10 mouse cellular contexts compared by ENCODE assay signal in genomic region chr6:88871546-88871945, GRCm38 (mm10). TPM values are rescaled to one million over a fixed set of nuclear protein-coding genes. Genes with fewer than 3 reads are reported as not detected.
DNase-seq lines count a peak whose midpoint lies in the region; ATAC-seq lines count a peak whose summit lies in the region.
"Had no signal": no experiment of that assay in that cellular context is flagged by ENCODE, and none has a peak within 500 bp of the region (broad histone marks: within the 10 kb centered on the region; RNA-seq: fewer than 3 reads in every experiment).

No protein-coding gene starts in this region.

- H3K4me3 ChIP-seq in intestine, embryonic 14.5 days (ENCODE audit: low read depth, low read length), result no peak overlapping the region
- H3K4me3 ChIP-seq in intestine, embryonic 16.5 days (ENCODE audit: low read length), result no peak overlapping the region
- H3K4me3 ChIP-seq in forebrain, embryonic 11.5 days (ENCODE audit: low read depth, low read length), result no peak overlapping the region
- H3K4me3 ChIP-seq: limb, embryonic 13.5 days had no signal

- peaks cover 16% of the 10 kb centered on the region for H3K4me1 ChIP-seq in intestine, embryonic 14.5 days (replicated peaks; ENCODE audit: control insufficient read depth, insufficient read depth, low read length)
- peaks cover 24% of the 10 kb centered on the region for H3K4me1 ChIP-seq in intestine, embryonic 16.5 days (ENCODE audit: control insufficient read depth, insufficient read depth, low read length)
- H3K4me1 ChIP-seq in forebrain, embryonic 11.5 days (replicated peaks; ENCODE audit: control insufficient read depth, insufficient read depth, low read length), result peaks cover 9% of the 10 kb centered on the region; the same call in 1 of the 2 replicates

- H3K27ac ChIP-seq in intestine, embryonic 14.5 days (ENCODE audit: low read depth), result peak overlapping the region; percentile 47; the same call in 1 of the 2 replicates
- no peak overlapping the region for H3K27ac ChIP-seq in intestine, embryonic 16.5 days (ENCODE audit: low read length)
- peak overlapping the region; percentile 51; the same call in 1 of the 2 replicates for H3K27ac ChIP-seq in forebrain, embryonic 11.5 days (ENCODE audit: low read depth, low read length)
- H3K27ac ChIP-seq: limb, embryonic 13.5 days had no signal

- H3K4me2 ChIP-seq in intestine, embryonic 14.5 days (ENCODE audit: low read length), result peak overlapping the region; percentile 28
- no peak overlapping the region for H3K4me2 ChIP-seq in intestine, embryonic 16.5 days (ENCODE audit: low read depth, low read length)
- no peak overlapping the region for H3K4me2 ChIP-seq in forebrain, embryonic 11.5 days (ENCODE audit: low read depth, low read length, severe bottlenecking)
- H3K4me2 ChIP-seq: limb, embryonic 13.5 days had no signal

- H3K36me3 ChIP-seq in intestine, embryonic 14.5 days (ENCODE audit: control insufficient read depth, insufficient read depth, low read length), result no peaks in the 10 kb centered on the region
- H3K36me3 ChIP-seq in intestine, embryonic 16.5 days (ENCODE audit: control insufficient read depth, insufficient read depth, low read length), result no peaks in the 10 kb centered on the region
- no peaks in the 10 kb centered on the region for H3K36me3 ChIP-seq in forebrain, embryonic 11.5 days (ENCODE audit: control insufficient read depth, insufficient read depth, low read length)
- H3K36me3 ChIP-seq: limb, embryonic 13.5 days had no signal

- 26% methylated on average over 8 of the region's 8 CpGs for WGBS in intestine, embryonic 14.5 days
- 32% methylated on average over 8 of the region's 8 CpGs for WGBS in intestine, embryonic 16.5 days
- WGBS in forebrain, embryonic 11.5 days, result 53% methylated on average over 8 of the region's 8 CpGs

- no peak for ATAC-seq in intestine, embryonic 14.5 days (replicated peaks; ENCODE audit: low FRiP score, low TSS enrichment, low read depth)
- no peak for ATAC-seq in intestine, embryonic 16.5 days
- ATAC-seq in forebrain, embryonic 11.5 days (replicated peaks; ENCODE audit: low FRiP score), result no peak

- H3K27me3 ChIP-seq in intestine, embryonic 14.5 days (replicated peaks; ENCODE audit: control insufficient read depth, insufficient read depth, low read length), result 0 out of 2 replicates have a peak, but pooled peaks cover 7% of the 10 kb centered on the region
- peaks cover 16% of the 10 kb centered on the region; the same call in 1 of the 2 replicates for H3K27me3 ChIP-seq in intestine, embryonic 16.5 days (replicated peaks; ENCODE audit: control insufficient read depth, insufficient read depth, low read length)
- H3K27me3 ChIP-seq in forebrain, embryonic 11.5 days (ENCODE audit: control insufficient read depth, insufficient read depth, low read length), result peaks cover 2% of the 10 kb centered on the region; the same call in 1 of the 2 replicates

- DNase-seq in intestine, embryonic 14.5 days (ENCODE audit: low spot score), result peak; percentile 62
- no peak for DNase-seq in forebrain, embryonic 11.5 days (ENCODE audit: low spot score)
- peak; percentile 64 for DNase-seq in layer of hippocampus, adult 9-11 months
- peak; percentile 69 to 74 for DNase-seq in right cerebral cortex, adult 2 months (ENCODE audit: low spot score in 2 of 2)
- DNase-seq in testis, postnatal 14 days (ENCODE audit: low spot score), result no peak
- no peak for DNase-seq in urinary bladder, postnatal 14 days (ENCODE audit: low spot score)
- DNase-seq in spleen, postnatal 14 days (ENCODE audit: low spot score in 2 of 2), result no peak
- DNase-seq: thymus, postnatal 4 days had no signal

- H3K9me3 ChIP-seq in intestine, embryonic 14.5 days (ENCODE audit: control insufficient read depth, low read length), result no peaks in the 10 kb centered on the region
- no peaks in the 10 kb centered on the region for H3K9me3 ChIP-seq in intestine, embryonic 16.5 days (ENCODE audit: control insufficient read depth, low read length)
- no peaks in the 10 kb centered on the region for H3K9me3 ChIP-seq in forebrain, embryonic 11.5 days (ENCODE audit: control insufficient read depth, low read length)
- H3K9me3 ChIP-seq: limb, embryonic 13.5 days had no signal

- no peak overlapping the region for H3K9ac ChIP-seq in intestine, embryonic 14.5 days (ENCODE audit: low read length)
- H3K9ac ChIP-seq in intestine, embryonic 16.5 days (ENCODE audit: low read depth, low read length), result no peak overlapping the region
- H3K9ac ChIP-seq in forebrain, embryonic 11.5 days (ENCODE audit: low read length), result no peak overlapping the region
- H3K9ac ChIP-seq: limb, embryonic 13.5 days had no signal

RNA-seq across cellular contexts. Expression of gene Podxl2, which starts 3.3 kb away (rescaled TPM):
- polyA plus RNA-seq in intestine, embryonic 14.5 days (2014; fragmentation: Nextera tagmentation; extraction: Ambion mirVana), result 68.0 and 71.4 TPM in 2 replicates
- polyA plus RNA-seq in intestine, embryonic 16.5 days (2015; fragmentation: Nextera tagmentation; extraction: Ambion mirVana), result 32.0 and 35.6 TPM in 2 replicates
- 109 and 115 TPM in 2 replicates for polyA plus RNA-seq in forebrain, embryonic 11.5 days (2014; fragmentation: Nextera tagmentation; extraction: Ambion mirVana)

RNA-seq across cellular contexts. Expression of gene Mcm2, which starts 27.0 kb away (rescaled TPM):
- 139 and 152 TPM in 2 replicates for polyA plus RNA-seq in intestine, embryonic 14.5 days (2014; fragmentation: Nextera tagmentation; extraction: Ambion mirVana)
- 90.1 and 101 TPM in 2 replicates for polyA plus RNA-seq in intestine, embryonic 16.5 days (2015; fragmentation: Nextera tagmentation; extraction: Ambion mirVana)
- polyA plus RNA-seq in forebrain, embryonic 11.5 days (2014; fragmentation: Nextera tagmentation; extraction: Ambion mirVana), result 248 and 259 TPM in 2 replicates

RNA-seq across cellular contexts. Expression of gene Abtb1, which starts 29.8 kb away (rescaled TPM):
- 21.8 and 23.0 TPM in 2 replicates for polyA plus RNA-seq in intestine, embryonic 14.5 days (2014; fragmentation: Nextera tagmentation; extraction: Ambion mirVana)
- polyA plus RNA-seq in intestine, embryonic 16.5 days (2015; fragmentation: Nextera tagmentation; extraction: Ambion mirVana), result 26.6 and 29.2 TPM in 2 replicates
- polyA plus RNA-seq in forebrain, embryonic 11.5 days (2014; fragmentation: Nextera tagmentation; extraction: Ambion mirVana), result 14.4 and 15.3 TPM in 2 replicates

RNA-seq across cellular contexts. Expression of gene Tpra1, which starts 30.5 kb away (rescaled TPM):
- 54.0 and 59.6 TPM in 2 replicates for polyA plus RNA-seq in intestine, embryonic 14.5 days (2014; fragmentation: Nextera tagmentation; extraction: Ambion mirVana)
- polyA plus RNA-seq in intestine, embryonic 16.5 days (2015; fragmentation: Nextera tagmentation; extraction: Ambion mirVana), result 73.7 and 77.0 TPM in 2 replicates
- 39.4 and 40.7 TPM in 2 replicates for polyA plus RNA-seq in forebrain, embryonic 11.5 days (2014; fragmentation: Nextera tagmentation; extraction: Ambion mirVana)

Comparison
In these comparisons a context has a peak if more than half of its experiments do, and no peak if none do; other contexts are left out.
1. DNase-seq: peak in intestine, embryonic 14.5 days (single experiment), layer of hippocampus, adult 9-11 months (single experiment) and right cerebral cortex, adult 2 months (2 of 2); none in forebrain, embryonic 11.5 days (single experiment), testis, postnatal 14 days (single experiment), urinary bladder, postnatal 14 days (single experiment) and spleen, postnatal 14 days (0 of 2).